Mouse (Mus musculus) spleen, adult 2 months (tissue): ENCODE results near the gene Grin2b. TPM values are rescaled to one million over a fixed set of nuclear protein-coding genes. Genes with fewer than 3 reads are reported as not detected.

Source experiments
- DNase-seq, 2 experiments: peaks; one replicate each; pipeline versions ENCODE4 v3.0.0 to v3.0.0-alpha.2; 2012 to 2021; ENCODE audit warnings: low spot score in 2 of 2, low read depth in 1 of 2
- H3K27ac ChIP-seq: fragments of 200-500 bp; 2 replicates; pipeline ENCODE4 v1.5.1; 2012; ENCODE audit warnings: low read length, inconsistent platforms; ENCODE audit not compliant: insufficient read depth
- H3K27me3 ChIP-seq: fragments of 200-500 bp; 2 replicates; pipeline ENCODE4 v1.6.1; 2012; ENCODE audit warnings: mild to moderate bottlenecking, moderate library complexity, low read length, inconsistent platforms; ENCODE audit not compliant: control insufficient read depth, insufficient read depth
- H3K36me3 ChIP-seq: fragments of 200-500 bp; 2 replicates; pipeline ENCODE4 v1.6.1; 2012; ENCODE audit warnings: mild to moderate bottlenecking, low read length, inconsistent platforms; ENCODE audit not compliant: control insufficient read depth, insufficient read depth
- H3K4me1 ChIP-seq: fragments of 200-500 bp; 2 replicates; pipeline ENCODE4 v1.6.1; 2011; ENCODE audit warnings: inconsistent platforms; ENCODE audit not compliant: control insufficient read depth, insufficient read depth, insufficient read length
- H3K4me3 ChIP-seq: fragments of 200-500 bp; 2 replicates; pipeline ENCODE4 v1.5.1; 2011; ENCODE audit warnings: mild to moderate bottlenecking, inconsistent platforms; ENCODE audit not compliant: insufficient read depth, insufficient read length; ENCODE audit errors: extremely low read depth
- CTCF ChIP-seq: fragments of 200-500 bp; IDR thresholded peaks from 2 replicates; pipeline ENCODE4 v1.5.1; 2011; ENCODE audit warnings: mild to moderate bottlenecking, inconsistent platforms; ENCODE audit not compliant: insufficient read depth, insufficient read length, insufficient replicate concordance; ENCODE audit errors: extremely low read depth
- POLR2A ChIP-seq: fragments of 200-500 bp; IDR thresholded peaks from 2 replicates; pipeline ENCODE4 v1.6.1; 2011; ENCODE audit warnings: low read depth, low read length, inconsistent platforms
- WGBS: fragments of 180-500 bp; shearing (Covaris S2); methylation state at CpG from one replicate; pipeline ENCODE4 v1.1.7; 2018; 5-methylcytosine and 5-hydroxymethylcytosine counted together
- polyA plus RNA-seq: library from polyadenylated mRNA; depleted of rRNA; stranded (reverse); fragments of >200 nt; gene quantifications from 2 replicates; pipeline ENCODE4 v1.2.3, GENCODE M21; 2012

Grin2b gene
- polyA plus RNA-seq, 1 experiment = 0.01 TPM

GRCm38 (mm10) chr6:136029235-136029939 is 143.9 kb downstream of the Grin2b start:
- TF ChIP-seq POLR2A (no peak), CTCF (no peak)
- H3K27ac ChIP-seq = no peak overlapping the region
- H3K27me3 ChIP-seq = no peaks in the 10 kb centered on the region
- 81% methylated on average over 4 of the region's 4 CpGs for WGBS
- H3K36me3 ChIP-seq = no peaks in the 10 kb centered on the region
- no peak overlapping the region for H3K4me3 ChIP-seq
- no peak for DNase-seq
- no peaks in the 10 kb centered on the region for H3K4me1 ChIP-seq

- 94% methylated on average over 6 of the region's 6 CpGs for WGBS
- H3K4me3 ChIP-seq = no peak overlapping the region
- H3K27ac ChIP-seq = no peak overlapping the region
- no peaks in the 10 kb centered on the region for H3K4me1 ChIP-seq
- no peaks in the 10 kb centered on the region for H3K36me3 ChIP-seq
- DNase-seq = no peak
- TF ChIP-seq CTCF = no peak
- no peak for TF ChIP-seq POLR2A
- H3K27me3 ChIP-seq = no peaks in the 10 kb centered on the region
Measured at GRCm38 (mm10) chr6:136026936-136027335, 146.4 kb downstream of the Grin2b start.

GRCm38 (mm10) chr6:136025801-136026200 is 147.5 kb downstream of the Grin2b start:
- H3K36me3 ChIP-seq = no peaks in the 10 kb centered on the region
- H3K27ac ChIP-seq = no peak overlapping the region
- no peak for DNase-seq
- no peaks in the 10 kb centered on the region for H3K4me1 ChIP-seq
- TF ChIP-seq POLR2A (no peak), CTCF (no peak)
- H3K4me3 ChIP-seq = no peak overlapping the region
- H3K27me3 ChIP-seq = no peaks in the 10 kb centered on the region
- 89% methylated on average over 4 of the region's 4 CpGs for WGBS

- no peak overlapping the region for H3K4me3 ChIP-seq
- 52% methylated on average over 3 of the region's 3 CpGs for WGBS
- H3K27ac ChIP-seq = no peak overlapping the region
- H3K4me1 ChIP-seq = no peaks in the 10 kb centered on the region
- no peak for DNase-seq
- H3K36me3 ChIP-seq = no peaks in the 10 kb centered on the region
- H3K27me3 ChIP-seq = no peaks in the 10 kb centered on the region
- no peak for TF ChIP-seq CTCF
- TF ChIP-seq POLR2A = no peak
Measured at GRCm38 (mm10) chr6:136020460-136020859, 152.9 kb downstream of the Grin2b start.

- Histone ChIP-seq H3K36me3 (no peaks in the 10 kb centered on the region), H3K27ac (no peak overlapping the region), H3K27me3 (no peaks in the 10 kb centered on the region), H3K4me1 (no peaks in the 10 kb centered on the region), H3K4me3 (no peak overlapping the region)
- 88% methylated on average over 1 of the region's 1 CpGs for WGBS
- TF ChIP-seq POLR2A (no peak), CTCF (no peak)
- no peak for DNase-seq
Measured at GRCm38 (mm10) chr6:136018962-136019361, 154.3 kb downstream of the Grin2b start.

- no peaks in the 10 kb centered on the region for H3K36me3 ChIP-seq
- H3K4me3 ChIP-seq = no peak overlapping the region
- H3K4me1 ChIP-seq = no peaks in the 10 kb centered on the region
- no peaks in the 10 kb centered on the region for H3K27me3 ChIP-seq
- WGBS = 90% methylated on average over 12 of the region's 12 CpGs
- H3K27ac ChIP-seq = no peak overlapping the region
- no peak for DNase-seq
- TF ChIP-seq CTCF (no peak), POLR2A (no peak)
Measured at GRCm38 (mm10) chr6:136013556-136014380, 159.5 kb downstream of the Grin2b start.
